Mouse (Mus musculus) liver, embryonic 14.5 days (tissue): ENCODE data around the gene Ciita.

Source experiments
- CTCF ChIP-seq: IDR thresholded peaks from 2 replicates; pipeline ENCODE4 v1.5.1; 2016; ENCODE audit warnings: antibody characterized with exemption, low read depth, control low read depth
- EP300 ChIP-seq: IDR thresholded peaks from 2 replicates; pipeline ENCODE4 v1.6.1; 2016; ENCODE audit warnings: antibody characterized with exemption, low read depth

DNA sequence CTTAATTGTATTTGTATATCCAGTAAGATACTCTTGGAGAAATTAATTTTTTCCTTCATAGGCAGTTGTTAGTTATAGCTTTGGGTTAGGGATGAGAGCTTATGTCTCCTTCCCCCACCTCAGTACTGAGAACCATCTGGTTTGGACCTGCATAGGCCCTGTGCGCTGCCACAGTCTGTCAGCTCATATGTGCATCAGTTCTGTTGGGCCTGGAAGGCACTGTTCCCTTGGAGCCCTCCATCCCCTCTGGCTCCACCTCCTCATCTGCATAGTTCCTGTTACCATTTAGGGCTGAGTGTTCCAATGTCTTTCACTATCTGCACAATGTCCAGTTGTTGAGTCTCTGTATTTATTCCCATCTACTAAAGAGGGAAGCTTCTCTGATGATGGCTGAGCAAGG, 11.7 kb upstream of the Ciita start:
- no peak for TF ChIP-seq CTCF
- TF ChIP-seq EP300 = no peak
